Mouse (Mus musculus): ENCODE results near the gene Pkmyt1.

DNA sequence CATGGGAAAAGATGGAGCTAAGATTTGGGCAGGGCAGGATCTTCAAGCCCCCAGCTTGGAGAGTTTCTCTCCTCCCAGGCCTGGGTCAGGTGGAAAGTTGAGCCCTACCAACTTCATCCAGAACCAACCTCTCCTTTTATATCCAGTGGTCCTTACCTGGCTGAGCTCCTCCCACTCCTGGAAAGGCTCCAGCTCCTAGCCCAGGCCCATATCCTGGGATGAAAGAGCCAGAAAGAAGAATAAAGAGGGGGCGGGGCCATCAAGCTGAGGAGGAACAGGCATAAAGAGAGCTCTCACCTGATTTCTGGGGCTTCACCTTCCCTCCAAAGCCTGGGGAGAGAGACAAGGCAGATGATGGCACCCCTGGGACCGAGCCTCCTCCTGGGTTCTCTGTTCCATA, 9.1 kb upstream of the Pkmyt1 start:
- TF ChIP-seq POLR2A (IDR thresholded peaks at IDR 0.05; ENCODE audit: low read depth, low read length) (no peak), CTCF (IDR thresholded peaks at IDR 0.05; ENCODE audit: borderline replicate concordance, insufficient read depth, low read length) (no peak)

Data from embryonic fibroblast, embryonic 13.5 days (primary cell).